Mouse (Mus musculus): ENCODE measurements at regions not wholly inside any gene's neighbourhood (a gene's known extent, or its start where the extent isn't known, plus 50 kb on each side); places are given as distances from the start of the nearest gene placed in this dataset.
A peak's percentile ranks its signal among the peaks of the same experiment; 100 is the strongest.

- no peak for DNase-seq (ENCODE audit: low read depth, low spot score)
These were observed 122.1 kb upstream of the Topaz1 start for GRCm38 (mm10) chr9:122625081-122625480.

GRCm38 (mm10) chr9:122626346-122626745, 120.8 kb upstream of the Topaz1 start:
- no peak for DNase-seq (ENCODE audit: low read depth, low spot score)

GRCm38 (mm10) chr9:122629171-122629904, 117.8 kb upstream of the Topaz1 start:
- no peak for DNase-seq (ENCODE audit: low read depth, low spot score)

GRCm38 (mm10) chr9:122631793-122632192, 115.4 kb upstream of the Topaz1 start:
- no peak for DNase-seq (ENCODE audit: low read depth, low spot score)

GRCm38 (mm10) chr9:122633484-122633883, 113.7 kb upstream of the Topaz1 start:
- DNase-seq (ENCODE audit: low read depth, low spot score): no peak

- DNase-seq (ENCODE audit: low read depth, low spot score): no peak
These were observed 111.8 kb upstream of the Topaz1 start for GRCm38 (mm10) chr9:122635138-122635964.

- no peak for DNase-seq (ENCODE audit: low read depth, low spot score)
These were observed 109.6 kb upstream of the Topaz1 start for GRCm38 (mm10) chr9:122637591-122637990.

- DNase-seq (ENCODE audit: low read depth, low spot score): no peak
These were observed 107.9 kb upstream of the Topaz1 start for GRCm38 (mm10) chr9:122639239-122639638.

- no peak for DNase-seq (ENCODE audit: low read depth, low spot score)
These were observed 104.2 kb upstream of the Topaz1 start for GRCm38 (mm10) chr9:122642913-122643312.

- no peak for DNase-seq (ENCODE audit: low read depth, low spot score)
These were observed 101.6 kb upstream of the Topaz1 start for GRCm38 (mm10) chr9:122645569-122645968.

- DNase-seq (ENCODE audit: low read depth, low spot score): no peak
These were observed 96.3 kb upstream of the Topaz1 start for GRCm38 (mm10) chr9:122650862-122651261.

- no peak for DNase-seq (ENCODE audit: low read depth, low spot score)
These were observed 91.6 kb upstream of the Topaz1 start for GRCm38 (mm10) chr9:122655583-122655982.

- DNase-seq (ENCODE audit: low read depth, low spot score): no peak
These were observed 87.1 kb upstream of the Topaz1 start for GRCm38 (mm10) chr9:122660050-122660449.

GRCm38 (mm10) chr9:122666978-122667645, 80.0 kb upstream of the Topaz1 start:
- no peak for DNase-seq (ENCODE audit: low read depth, low spot score)

GRCm38 (mm10) chr9:122667646-122667981, 79.5 kb upstream of the Topaz1 start:
- no peak for DNase-seq (ENCODE audit: low read depth, low spot score)

- DNase-seq (ENCODE audit: low read depth, low spot score): no peak
These were observed 73.4 kb upstream of the Topaz1 start for GRCm38 (mm10) chr9:122673777-122674176.

GRCm38 (mm10) chr9:122678001-122678696, 69.0 kb upstream of the Topaz1 start:
- no peak for DNase-seq (ENCODE audit: low read depth, low spot score)

GRCm38 (mm10) chr9:122687170-122687569, 60.0 kb upstream of the Topaz1 start:
- peak; percentile 19 for DNase-seq (ENCODE audit: low read depth, low spot score)

GRCm38 (mm10) chr9:122691879-122692278, 55.3 kb upstream of the Topaz1 start:
- peak; percentile 17 for DNase-seq (ENCODE audit: low read depth, low spot score)

- no peak for DNase-seq (ENCODE audit: low read depth, low spot score)
These were observed 51.4 kb upstream of the Topaz1 start for GRCm38 (mm10) chr9:122695724-122696123.

Measured in embryo, embryonic 11.5 days (tissue).